Mouse (Mus musculus) embryonic facial prominence, embryonic 11.5 days (tissue): ENCODE data around the gene Dtnb. TPM values are rescaled to one million over a fixed set of nuclear protein-coding genes. Genes with fewer than 3 reads are reported as not detected.

Source experiments
- ATAC-seq: fragments of 200-750 bp; cut with Nextera tagmentation; replicated peaks from 2 replicates; pipeline ENCODE4 v1.8.0; 2017; ENCODE audit warnings: low read depth; ENCODE audit not compliant: insufficient number of reproducible peaks, low FRiP score, low TSS enrichment
- DNase-seq: peaks from one replicate; pipeline ENCODE4 v3.0.0-alpha.2; 2015; ENCODE audit warnings: low spot score
- H3K27ac ChIP-seq: fragments of 300-500 bp; sonication (generic); replicated peaks from 2 replicates; pipeline ENCODE4 v1.5.1; 2014; ENCODE audit warnings: mild to moderate bottlenecking, low read depth, low read length, control low read depth
- H3K27me3 ChIP-seq: fragments of 300-500 bp; sonication (generic); 2 replicates; pipeline ENCODE4 v1.6.1; 2014; ENCODE audit warnings: mild to moderate bottlenecking, low read length, moderate library complexity, mixed read lengths; ENCODE audit not compliant: control insufficient read depth, insufficient read depth
- H3K36me3 ChIP-seq: fragments of 300-500 bp; sonication (generic); replicated peaks from 2 replicates; pipeline ENCODE4 v1.6.1; 2014; ENCODE audit warnings: low read depth, mild to moderate bottlenecking, low read length, moderate library complexity, mixed read lengths; ENCODE audit not compliant: control insufficient read depth, insufficient read depth
- H3K4me1 ChIP-seq: fragments of 300-500 bp; sonication (generic); 2 replicates; pipeline ENCODE4 v1.6.1; 2014; ENCODE audit warnings: low read length, mixed read lengths; ENCODE audit not compliant: control insufficient read depth, insufficient read depth
- H3K4me2 ChIP-seq: fragments of 300-500 bp; sonication (generic); 2 replicates; pipeline ENCODE4 v1.6.1; 2014; ENCODE audit warnings: low read depth, mild to moderate bottlenecking, control low read depth, low read length, moderate library complexity
- H3K4me3 ChIP-seq: fragments of 300-500 bp; sonication (generic); 2 replicates; pipeline ENCODE4 v1.5.1; 2014; ENCODE audit warnings: low read depth, low read length, control low read depth
- H3K9ac ChIP-seq: fragments of 300-500 bp; sonication (generic); replicated peaks from 2 replicates; pipeline ENCODE4 v1.6.1; 2014; ENCODE audit warnings: mild to moderate bottlenecking, control low read depth, low read length
- H3K9me3 ChIP-seq: fragments of 300-500 bp; sonication (generic); replicated peaks from 2 replicates; pipeline ENCODE4 v1.6.1; 2016; ENCODE audit warnings: mild to moderate bottlenecking, low read length, inconsistent platforms, mixed read lengths; ENCODE audit not compliant: control insufficient read depth
- WGBS: fragments of 180-500 bp; shearing (Covaris S2); extraction: QIAGEN DNeasy Blood & Tissue Kit; methylation state at CpG from one replicate; pipeline ENCODE4 v1.1.7; 2014; 5-methylcytosine and 5-hydroxymethylcytosine counted together
- polyA plus RNA-seq: library from polyadenylated mRNA; unstranded; fragments of >200 nt; fragmentation: Nextera tagmentation; extraction: Ambion mirVana; gene quantifications from 2 replicates; pipeline ENCODE4 v1.2.1, GENCODE M21; 2014

Dtnb gene
- polyA plus RNA-seq, 1 experiment from 2014 or later: 40.4 TPM

DNA sequence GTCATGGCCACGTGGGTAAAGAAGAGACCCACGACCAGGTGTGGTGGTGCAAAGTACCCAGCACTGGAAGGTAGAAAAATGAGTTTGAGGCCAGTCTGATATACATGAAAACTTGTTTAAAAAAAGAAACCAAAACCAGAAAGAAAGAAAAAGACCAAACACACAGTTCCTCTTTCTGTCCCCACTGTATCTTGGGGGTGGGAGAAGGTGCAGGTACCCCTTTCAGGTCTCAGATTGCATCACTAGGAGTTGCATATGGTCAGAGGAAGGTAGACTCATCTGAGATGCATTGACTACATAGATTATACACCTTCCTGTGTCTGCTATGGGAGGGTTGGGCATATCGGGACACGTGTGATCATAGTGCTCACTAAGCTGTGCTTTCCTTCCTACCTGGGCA lies 85.1 kb downstream of the Dtnb start:
- H3K27ac ChIP-seq: no peak overlapping the region
- H3K9me3 ChIP-seq: no peaks in the 10 kb centered on the region
- no peak for ATAC-seq
- no peak overlapping the region for H3K4me2 ChIP-seq
- 88% methylated on average over 4 of the region's 4 CpGs for WGBS
- DNase-seq: no peak
- H3K36me3 ChIP-seq: no peaks in the 10 kb centered on the region
- no peaks in the 10 kb centered on the region for H3K27me3 ChIP-seq
- H3K4me3 ChIP-seq: no peak overlapping the region
- no peaks in the 10 kb centered on the region for H3K4me1 ChIP-seq
- H3K9ac ChIP-seq: no peak overlapping the region

DNA sequence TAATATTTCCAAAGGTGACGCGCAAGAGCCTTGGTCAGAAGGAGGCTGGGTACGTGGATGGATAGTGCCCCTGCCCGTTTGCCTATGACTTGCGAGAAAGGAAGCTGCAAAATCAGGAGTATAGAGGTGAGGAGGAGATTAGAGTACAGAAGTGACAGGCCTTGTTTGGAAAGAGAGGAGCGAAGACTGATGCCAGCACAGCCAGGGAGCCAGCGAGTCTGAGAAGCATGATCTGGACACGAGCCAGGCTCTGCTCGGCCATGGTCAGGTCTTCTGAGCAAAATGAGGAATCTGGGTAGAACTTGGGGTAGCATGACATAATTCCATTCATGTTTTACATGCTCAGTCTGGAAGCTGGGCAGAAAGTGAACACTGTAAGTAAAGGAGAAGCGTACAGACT lies 85.6 kb downstream of the Dtnb start:
- Histone ChIP-seq H3K4me2 (no peak overlapping the region), H3K9ac (no peak overlapping the region), H3K27ac (no peak overlapping the region), H3K36me3 (no peaks in the 10 kb centered on the region), H3K27me3 (no peaks in the 10 kb centered on the region), H3K4me3 (no peak overlapping the region), H3K9me3 (no peaks in the 10 kb centered on the region), H3K4me1 (no peaks in the 10 kb centered on the region)
- ATAC-seq (no peak), DNase-seq (no peak)
- WGBS: 94% methylated on average over 10 of the region's 10 CpGs

DNA sequence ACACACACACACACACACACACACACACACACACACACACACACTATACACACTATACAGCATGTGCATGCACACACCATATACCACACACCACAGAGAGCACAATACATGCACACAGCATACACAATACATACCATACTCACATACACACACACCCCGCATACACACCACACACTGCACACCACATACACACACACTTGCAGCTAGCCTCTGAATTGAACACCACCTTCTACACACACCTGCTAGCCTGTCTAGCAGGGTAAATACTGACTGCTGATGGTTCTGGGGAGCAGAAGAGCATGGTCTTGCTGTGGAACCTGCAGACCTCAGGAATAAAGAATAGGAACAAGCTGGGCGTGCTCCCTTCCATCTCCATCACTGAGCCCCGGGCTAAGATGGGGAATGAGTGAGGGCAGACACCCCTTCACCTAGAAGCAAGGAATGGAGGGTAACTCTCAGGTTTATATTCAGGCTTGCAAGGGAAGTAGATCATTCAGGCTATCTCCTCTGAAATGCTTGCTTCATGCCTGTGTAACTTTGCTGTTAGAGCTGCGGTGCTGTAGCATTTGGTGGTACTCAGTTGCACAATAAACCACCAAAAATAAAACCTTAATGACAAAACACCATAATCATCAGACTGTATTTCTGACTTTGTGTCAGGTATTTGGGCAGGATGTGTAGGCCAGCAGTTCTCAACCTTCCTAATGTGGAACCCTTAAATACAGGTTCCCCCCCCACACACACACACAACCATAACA lies 87.6 kb downstream of the Dtnb start:
- Histone ChIP-seq H3K4me3 (no peak overlapping the region), H3K9me3 (no peaks in the 10 kb centered on the region), H3K27ac (no peak overlapping the region), H3K36me3 (no peaks in the 10 kb centered on the region; the same call in 1 of the 2 replicates), H3K9ac (no peak overlapping the region), H3K4me1 (no peaks in the 10 kb centered on the region), H3K27me3 (no peaks in the 10 kb centered on the region), H3K4me2 (no peak overlapping the region)
- 98% methylated on average over 4 of the region's 4 CpGs for WGBS
- no peak for DNase-seq
- ATAC-seq: no peak

DNA sequence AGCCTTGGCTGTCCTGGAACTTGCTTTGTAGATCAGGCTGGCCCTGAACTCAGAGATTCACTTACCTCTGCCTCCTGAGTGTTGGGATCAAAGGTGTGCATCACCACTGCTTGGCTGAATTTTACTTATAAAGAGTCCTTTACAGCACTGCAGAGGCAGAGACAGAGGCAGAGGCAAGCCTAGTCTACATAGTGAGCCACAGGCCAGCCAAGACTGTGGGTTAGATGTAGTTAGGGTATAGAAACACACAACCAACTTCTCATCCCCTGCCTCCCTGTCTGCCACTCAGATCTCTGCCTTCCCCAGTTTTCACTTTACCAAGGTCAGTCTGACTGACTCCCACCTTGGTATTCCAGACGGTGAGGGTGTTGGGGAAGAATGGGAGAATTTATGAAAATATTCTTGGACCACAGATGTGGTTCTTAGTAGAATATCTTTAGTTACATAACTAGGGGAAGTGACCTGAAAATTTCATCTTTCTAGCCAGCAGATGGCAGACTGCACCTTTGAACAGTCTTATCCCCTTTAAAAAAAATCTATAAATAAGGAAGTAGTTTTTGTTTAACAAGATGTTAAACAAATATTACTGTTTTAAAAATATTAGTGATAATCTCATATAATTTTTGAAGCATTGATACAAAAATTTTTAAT lies 88.9 kb downstream of the Dtnb start:
- DNase-seq (peak; percentile 40), ATAC-seq (no peak)
- 84% methylated on average over 1 of the region's 1 CpGs for WGBS
- H3K4me3 ChIP-seq: no peak overlapping the region
- no peaks in the 10 kb centered on the region for H3K4me1 ChIP-seq
- H3K4me2 ChIP-seq: no peak overlapping the region
- no peak overlapping the region for H3K27ac ChIP-seq
- no peaks in the 10 kb centered on the region; the same call in 1 of the 2 replicates for H3K36me3 ChIP-seq
- no peaks in the 10 kb centered on the region for H3K9me3 ChIP-seq
- H3K9ac ChIP-seq: no peak overlapping the region
- H3K27me3 ChIP-seq: no peaks in the 10 kb centered on the region

DNA sequence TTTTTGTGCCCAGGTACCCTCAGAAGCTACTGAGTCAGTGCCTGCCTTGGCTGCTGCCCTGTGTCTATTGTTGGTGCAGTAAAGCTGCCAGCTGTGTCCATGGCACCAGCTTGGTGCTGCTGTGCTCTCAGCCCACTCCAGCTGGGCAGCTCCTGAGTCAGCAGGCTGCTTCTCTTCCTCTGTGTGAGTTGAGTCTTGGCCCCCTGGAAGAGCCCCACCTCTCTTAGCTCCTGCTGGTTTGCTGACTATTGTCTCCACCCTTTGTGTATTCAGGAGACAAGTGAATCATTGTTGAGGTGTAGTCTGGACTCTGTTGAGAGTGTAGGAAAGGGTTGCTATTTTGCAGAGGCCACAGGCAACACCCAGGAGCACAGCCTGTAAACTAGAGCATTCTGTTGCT lies 90.5 kb downstream of the Dtnb start:
- H3K27me3 ChIP-seq: no peaks in the 10 kb centered on the region
- ATAC-seq (no peak), DNase-seq (no peak)
- H3K4me3 ChIP-seq: no peak overlapping the region
- H3K4me2 ChIP-seq: no peak overlapping the region
- H3K9ac ChIP-seq: no peak overlapping the region
- no peaks in the 10 kb centered on the region for H3K9me3 ChIP-seq
- no peaks in the 10 kb centered on the region; the same call in 1 of the 2 replicates for H3K36me3 ChIP-seq
- H3K27ac ChIP-seq: no peak overlapping the region
- H3K4me1 ChIP-seq: no peaks in the 10 kb centered on the region

DNA sequence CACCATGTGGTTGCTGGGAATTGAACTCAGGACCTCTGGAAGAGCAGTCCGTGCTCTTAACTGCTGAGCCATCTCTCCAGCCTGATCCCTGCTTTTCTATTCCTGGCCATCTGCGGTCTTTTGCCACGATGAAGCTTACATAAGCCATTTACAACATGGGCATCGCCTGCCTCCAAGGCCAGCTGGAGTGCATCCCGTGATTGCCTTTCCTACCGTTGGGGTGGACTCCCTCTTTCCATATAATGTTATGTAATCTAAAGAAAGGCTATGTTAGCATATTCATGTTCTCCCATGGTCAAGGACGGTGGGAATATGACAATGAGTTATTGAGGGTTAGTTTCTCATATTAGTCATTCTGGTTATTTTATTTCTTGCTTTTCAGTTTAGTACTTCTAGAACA lies 91.2 kb downstream of the Dtnb start:
- no peak for DNase-seq
- no peak overlapping the region for H3K4me2 ChIP-seq
- 90% methylated on average over 7 of the region's 7 CpGs for WGBS

DNA sequence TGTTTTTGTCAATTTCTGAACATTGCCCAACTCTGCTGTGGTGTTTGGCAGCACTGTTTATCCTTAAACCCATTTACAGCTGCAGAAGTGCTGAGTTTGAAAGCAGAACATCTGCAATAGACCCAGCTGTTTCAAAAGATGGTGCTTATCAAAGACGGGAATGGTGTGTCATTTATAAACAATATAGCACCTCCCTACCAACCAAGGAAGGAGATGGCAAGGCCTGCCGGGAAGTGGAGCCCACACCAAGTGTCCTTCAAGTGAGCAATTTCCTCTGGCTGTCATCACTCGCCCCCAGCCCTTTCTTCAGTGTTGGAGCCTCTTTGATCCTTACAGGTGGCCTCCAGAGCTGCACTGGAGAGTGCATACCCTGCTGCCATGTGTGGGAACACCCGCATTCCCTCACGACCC lies 97.8 kb downstream of the Dtnb start:
- no peak overlapping the region for H3K9ac ChIP-seq
- H3K27me3 ChIP-seq: no peaks in the 10 kb centered on the region
- DNase-seq: no peak
- no peak overlapping the region for H3K4me3 ChIP-seq
- no peak overlapping the region for H3K27ac ChIP-seq
- no peaks in the 10 kb centered on the region for H3K9me3 ChIP-seq
- ATAC-seq: no peak
- H3K4me1 ChIP-seq: no peaks in the 10 kb centered on the region
- H3K4me2 ChIP-seq: no peak overlapping the region
- WGBS: 40% methylated on average over 5 of the region's 5 CpGs
- H3K36me3 ChIP-seq: no peaks in the 10 kb centered on the region

More for the DNA sequence above, 91.2 kb downstream of the Dtnb start:
- Histone ChIP-seq H3K9me3 (no peaks in the 10 kb centered on the region), H3K4me1 (no peaks in the 10 kb centered on the region), H3K4me3 (no peak overlapping the region), H3K27ac (no peak overlapping the region), H3K36me3 (no peaks in the 10 kb centered on the region; the same call in 1 of the 2 replicates), H3K9ac (no peak overlapping the region), H3K27me3 (no peaks in the 10 kb centered on the region)
- ATAC-seq: no peak

DNA sequence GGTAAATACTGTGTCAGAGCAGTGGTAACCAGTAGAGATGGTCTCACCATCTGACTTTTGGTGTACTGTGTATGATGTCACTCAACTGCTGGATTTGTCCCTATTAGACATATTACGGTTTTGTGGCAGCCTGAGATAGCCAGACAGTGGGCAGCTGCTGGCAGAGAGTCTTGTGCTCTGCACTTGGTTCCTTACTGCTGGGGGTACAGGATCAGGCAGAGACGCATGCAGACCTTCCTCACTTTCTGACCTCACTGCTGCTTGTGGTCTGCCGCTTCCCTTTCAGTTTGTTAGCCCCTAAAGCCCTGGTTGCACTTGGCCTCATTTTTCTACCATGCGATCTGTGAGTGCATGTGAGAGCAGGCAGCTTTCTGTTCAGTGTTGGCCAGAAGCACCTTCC lies 98.9 kb downstream of the Dtnb start:
- no peak overlapping the region for H3K4me2 ChIP-seq
- no peaks in the 10 kb centered on the region for H3K4me1 ChIP-seq
- H3K9me3 ChIP-seq: no peaks in the 10 kb centered on the region
- no peak overlapping the region for H3K9ac ChIP-seq
- ATAC-seq (no peak), DNase-seq (no peak)
- no peak overlapping the region for H3K27ac ChIP-seq
- WGBS: 78% methylated on average over 4 of the region's 4 CpGs
- no peak overlapping the region for H3K4me3 ChIP-seq
- no peaks in the 10 kb centered on the region for H3K27me3 ChIP-seq
- no peaks in the 10 kb centered on the region for H3K36me3 ChIP-seq
